Mouse (Mus musculus) heart, postnatal 0 days (tissue): Measurements from ENCODE around the gene Slc30a10.

ENCODE experiments used
- CTCF ChIP-seq: IDR thresholded peaks from 2 replicates; pipeline ENCODE4 v1.5.1; 2016; ENCODE audit warnings: antibody characterized with exemption, control low read depth, low read depth
- EP300 ChIP-seq: IDR thresholded peaks from 2 replicates; pipeline ENCODE4 v1.6.1; 2016; ENCODE audit warnings: antibody characterized with exemption, low read depth

- no peak for TF ChIP-seq CTCF
- no peak for TF ChIP-seq EP300
These were observed 28.1 kb downstream of the Slc30a10 start for GRCm38 (mm10) chr1:185482762-185483161.
